Mouse (Mus musculus) lung, embryonic 16.5 days (tissue): ENCODE data around the gene Slc38a7. TPM values are rescaled to one million over a fixed set of nuclear protein-coding genes. Genes with fewer than 3 reads are reported as not detected.
"Not testable (repeated sequence)": the region's sequence is repeated elsewhere in the genome, so short reads cannot be mapped to it uniquely, and the experiment has no call there.

Experiments used
- ATAC-seq: fragments of 200-750 bp; cut with Nextera tagmentation; 2 replicates; pipeline ENCODE4 v1.8.0; 2017; ENCODE audit warnings: low read depth, mild to moderate bottlenecking, moderate library complexity
- H3K27ac ChIP-seq: fragments of 300-500 bp; sonication (generic); 2 replicates; pipeline ENCODE4 v1.5.1; 2014; ENCODE audit warnings: mild to moderate bottlenecking, control low read depth, low read length
- H3K27me3 ChIP-seq: fragments of 300-500 bp; sonication (generic); 2 replicates; pipeline ENCODE4 v1.6.1; 2014; ENCODE audit warnings: low read depth, low read length, mixed read lengths; ENCODE audit not compliant: control insufficient read depth, insufficient read depth
- H3K36me3 ChIP-seq: fragments of 300-500 bp; sonication (generic); 2 replicates; pipeline ENCODE4 v1.6.1; 2014; ENCODE audit warnings: low read length; ENCODE audit not compliant: control insufficient read depth, insufficient read depth
- H3K4me1 ChIP-seq: fragments of 300-500 bp; sonication (generic); replicated peaks from 2 replicates; pipeline ENCODE4 v1.6.1; 2014; ENCODE audit warnings: low read length, mixed read lengths; ENCODE audit not compliant: control insufficient read depth, insufficient read depth
- H3K4me2 ChIP-seq: fragments of 300-500 bp; sonication (generic); 2 replicates; pipeline ENCODE4 v1.6.1; 2014; ENCODE audit warnings: low read depth, low read length, control low read depth
- H3K4me3 ChIP-seq: fragments of 300-500 bp; sonication (generic); 2 replicates; pipeline ENCODE4 v1.5.1; 2014; ENCODE audit warnings: mild to moderate bottlenecking, low read length, control low read depth
- H3K9ac ChIP-seq: fragments of 300-500 bp; sonication (generic); 2 replicates; pipeline ENCODE4 v1.6.1; 2014; ENCODE audit warnings: low read length, control low read depth
- H3K9me3 ChIP-seq: fragments of 300-500 bp; sonication (generic); 2 replicates; pipeline ENCODE4 v1.6.1; 2016; ENCODE audit warnings: low read length; ENCODE audit not compliant: control insufficient read depth
- WGBS: fragments of 180-500 bp; shearing (Covaris S2); extraction: QIAGEN DNeasy Blood & Tissue Kit; methylation state at CpG from one replicate; pipeline ENCODE4 v1.1.7; 2014; 5-methylcytosine and 5-hydroxymethylcytosine counted together
- polyA plus RNA-seq: library from polyadenylated mRNA; unstranded; fragments of >200 nt; fragmentation: Nextera tagmentation; extraction: Ambion mirVana; gene quantifications from 2 replicates; pipeline ENCODE4 v1.2.1, GENCODE M21; 2015

Gene Slc38a7
- polyA plus RNA-seq, 1 experiment from 2014 or later = 15.5 TPM

GRCm38 (mm10) chr8:95805482-95805881, 47.9 kb downstream of the Slc38a7 start:
- no peaks in the 10 kb centered on the region; the same call in 1 of the 2 replicates for H3K36me3 ChIP-seq
- 37% methylated on average over 2 of the region's 2 CpGs for WGBS
- peak overlapping the region; percentile 94 for H3K4me3 ChIP-seq
- no peaks in the 10 kb centered on the region for H3K27me3 ChIP-seq
- peak overlapping the region; percentile 84 for H3K4me2 ChIP-seq
- H3K4me1 ChIP-seq = peaks cover 22% of the 10 kb centered on the region
- H3K9ac ChIP-seq = peak overlapping the region; percentile 97
- no peak overlapping the region for H3K27ac ChIP-seq
- H3K9me3 ChIP-seq = no peaks in the 10 kb centered on the region
- no peak for ATAC-seq

- 79% methylated on average over 8 of the region's 8 CpGs for WGBS
- Histone ChIP-seq H3K27me3 (no peaks in the 10 kb centered on the region), H3K4me1 (peaks cover 16% of the 10 kb centered on the region), H3K27ac (no peak overlapping the region), H3K4me2 (no peak overlapping the region), H3K9ac (no peak overlapping the region), H3K36me3 (no peaks in the 10 kb centered on the region; the same call in 1 of the 2 replicates), H3K4me3 (no peak overlapping the region), H3K9me3 (no peaks in the 10 kb centered on the region)
- ATAC-seq = no peak
These were observed 51.1 kb downstream of the Slc38a7 start for GRCm38 (mm10) chr8:95802231-95802630.

GRCm38 (mm10) chr8:95801476-95802064, 51.8 kb downstream of the Slc38a7 start:
- Histone ChIP-seq H3K4me2 (no peak overlapping the region), H3K9me3 (no peaks in the 10 kb centered on the region), H3K4me1 (peaks cover 16% of the 10 kb centered on the region), H3K27me3 (no peaks in the 10 kb centered on the region), H3K36me3 (no peaks in the 10 kb centered on the region; the same call in 1 of the 2 replicates), H3K4me3 (no peak overlapping the region), H3K9ac (no peak overlapping the region), H3K27ac (no peak overlapping the region)
- WGBS = 78% methylated on average over 1 of the region's 1 CpGs
- ATAC-seq = no peak

- Histone ChIP-seq H3K27ac (no peak overlapping the region), H3K9ac (no peak overlapping the region), H3K4me1 (peaks cover 9% of the 10 kb centered on the region), H3K4me2 (no peak overlapping the region), H3K36me3 (no peaks in the 10 kb centered on the region; the same call in 1 of the 2 replicates), H3K4me3 (no peak overlapping the region), H3K9me3 (no peaks in the 10 kb centered on the region), H3K27me3 (no peaks in the 10 kb centered on the region)
- ATAC-seq = no peak
- WGBS = 73% methylated on average over 3 of the region's 3 CpGs
These were observed 53.0 kb downstream of the Slc38a7 start for GRCm38 (mm10) chr8:95800353-95800752.

- 76% methylated on average over 1 of the region's 1 CpGs for WGBS
- Histone ChIP-seq H3K9ac (no peak overlapping the region), H3K9me3 (no peaks in the 10 kb centered on the region), H3K36me3 (no peaks in the 10 kb centered on the region; the same call in 1 of the 2 replicates), H3K27ac (no peak overlapping the region), H3K4me2 (no peak overlapping the region), H3K27me3 (no peaks in the 10 kb centered on the region), H3K4me3 (no peak overlapping the region), H3K4me1 (peaks cover 5% of the 10 kb centered on the region; the same call in 1 of the 2 replicates)
- ATAC-seq = no peak
These were observed 53.4 kb downstream of the Slc38a7 start for GRCm38 (mm10) chr8:95799891-95800290.

GRCm38 (mm10) chr8:95799117-95799516, 54.2 kb downstream of the Slc38a7 start:
- H3K4me2 ChIP-seq = no peak overlapping the region
- H3K36me3 ChIP-seq = no peaks in the 10 kb centered on the region; the same call in 1 of the 2 replicates
- no peak overlapping the region for H3K4me3 ChIP-seq
- no peak for ATAC-seq
- 90% methylated on average over 6 of the region's 6 CpGs for WGBS
- no peak overlapping the region for H3K27ac ChIP-seq
- H3K9me3 ChIP-seq = no peaks in the 10 kb centered on the region
- no peaks in the 10 kb centered on the region for H3K27me3 ChIP-seq
- H3K9ac ChIP-seq = no peak overlapping the region
- H3K4me1 ChIP-seq = no peaks in the 10 kb centered on the region

GRCm38 (mm10) chr8:95795333-95796061, 57.8 kb downstream of the Slc38a7 start:
- H3K4me3 ChIP-seq, H3K27ac ChIP-seq, H3K4me2 ChIP-seq, H3K9me3 ChIP-seq, H3K9ac ChIP-seq, ATAC-seq, H3K27me3 ChIP-seq, H3K4me1 ChIP-seq, H3K36me3 ChIP-seq: not testable (repeated sequence)
- 86% methylated on average over 5 of the region's 5 CpGs for WGBS

Other genes with a start within 250 kb of the Slc38a7 start
- 20.7 and 21.6 TPM in 2 replicates for gene Gins3, start 220.1 kb downstream of the Slc38a7 start, polyA plus RNA-seq
- 19.8 and 21.1 TPM in 2 replicates for gene Ndrg4, start 176.6 kb downstream of the Slc38a7 start, polyA plus RNA-seq
- 14.3 and 15.9 TPM in 2 replicates for gene Setd6, start 137.7 kb downstream of the Slc38a7 start, polyA plus RNA-seq
- 65.9 and 74.6 TPM in 2 replicates for gene Cnot1, start 46.1 kb downstream of the Slc38a7 start, polyA plus RNA-seq
- gene Sap18b, start 28.2 kb downstream of the Slc38a7 start, polyA plus RNA-seq = 318 and 339 TPM in 2 replicates
- gene Got2, start 35.0 kb upstream of the Slc38a7 start, polyA plus RNA-seq = 132 and 144 TPM in 2 replicates